Mouse (Mus musculus) stomach, embryonic 15.5 days (tissue): Measurements from ENCODE around the gene Smug1. TPM values are rescaled to one million over a fixed set of nuclear protein-coding genes. Genes with fewer than 3 reads are reported as not detected.

Source experiments
- ATAC-seq: fragments of 200-750 bp; cut with Nextera tagmentation; 2 replicates; pipeline ENCODE4 v1.8.0; 2017; ENCODE audit warnings: low read depth, moderate number of reproducible peaks, moderate TSS enrichment; ENCODE audit not compliant: insufficient read depth, low FRiP score
- H3K27ac ChIP-seq: fragments of 300-500 bp; sonication (generic); 2 replicates; pipeline ENCODE4 v1.5.1; 2015; ENCODE audit warnings: mild to moderate bottlenecking, inconsistent platforms
- H3K27me3 ChIP-seq: fragments of 300-500 bp; sonication (generic); replicated peaks from 2 replicates; pipeline ENCODE4 v1.6.1; 2015; ENCODE audit warnings: inconsistent platforms
- H3K36me3 ChIP-seq: fragments of 300-500 bp; sonication (generic); 2 replicates; pipeline ENCODE4 v1.6.1; 2015; ENCODE audit warnings: inconsistent platforms
- H3K4me1 ChIP-seq: fragments of 300-500 bp; sonication (generic); 2 replicates; pipeline ENCODE4 v1.6.1; 2015; ENCODE audit warnings: inconsistent platforms
- H3K4me2 ChIP-seq: fragments of 300-500 bp; sonication (generic); 2 replicates; pipeline ENCODE4 v1.6.1; 2015; ENCODE audit warnings: mild to moderate bottlenecking, inconsistent platforms
- H3K4me3 ChIP-seq: fragments of 300-500 bp; sonication (generic); replicated peaks from 2 replicates; pipeline ENCODE4 v1.5.1; 2015; ENCODE audit warnings: inconsistent platforms
- H3K9ac ChIP-seq: fragments of 300-500 bp; sonication (generic); 2 replicates; pipeline ENCODE4 v1.6.1; 2015; ENCODE audit warnings: inconsistent platforms
- H3K9me3 ChIP-seq: fragments of 300-500 bp; sonication (generic); 2 replicates; pipeline ENCODE4 v1.6.1; 2016; ENCODE audit warnings: inconsistent platforms
- WGBS: fragments of 180-500 bp; shearing (Covaris S2); methylation state at CpG from one replicate; pipeline ENCODE4 v1.1.7; 2015; 5-methylcytosine and 5-hydroxymethylcytosine counted together
- polyA plus RNA-seq: library from polyadenylated mRNA; unstranded; fragments of >200 nt; fragmentation: Nextera tagmentation; extraction: Ambion mirVana; gene quantifications from 2 replicates; pipeline ENCODE4 v1.2.1, GENCODE M21; 2015

The Smug1 gene
- polyA plus RNA-seq, 1 experiment from 2014 or later, result 18.3 TPM

DNA sequence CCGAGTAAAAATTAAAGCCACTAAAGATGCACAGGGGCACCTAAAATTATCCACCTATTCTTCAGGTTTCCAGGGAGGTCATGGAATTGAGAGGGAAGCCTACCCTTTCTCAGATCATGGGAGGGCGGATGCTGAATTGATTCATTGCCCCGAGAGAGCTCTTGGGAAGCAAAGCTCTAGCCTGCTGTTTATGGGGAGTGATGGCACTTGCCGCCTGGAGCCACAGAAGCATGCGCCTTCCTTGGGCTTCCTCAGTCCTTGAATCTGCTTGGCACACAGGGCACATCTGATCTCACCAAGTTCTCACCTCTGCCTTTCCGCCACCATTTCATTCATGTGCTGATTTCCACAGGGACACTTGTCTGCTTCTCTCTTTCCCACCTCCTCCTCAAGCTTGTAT lies 20.9 kb upstream of the Smug1 start:
- 76% methylated on average over 6 of the region's 6 CpGs for WGBS
- Histone ChIP-seq H3K4me2 (no peak overlapping the region), H3K4me3 (no peak overlapping the region), H3K27ac (no peak overlapping the region), H3K36me3 (peaks cover 2% of the 10 kb centered on the region), H3K27me3 (0 out of 2 replicates have a peak, but pooled peaks cover 9% of the 10 kb centered on the region), H3K4me1 (peaks cover 11% of the 10 kb centered on the region), H3K9ac (no peak overlapping the region), H3K9me3 (no peaks in the 10 kb centered on the region)
- ATAC-seq, result no peak

DNA sequence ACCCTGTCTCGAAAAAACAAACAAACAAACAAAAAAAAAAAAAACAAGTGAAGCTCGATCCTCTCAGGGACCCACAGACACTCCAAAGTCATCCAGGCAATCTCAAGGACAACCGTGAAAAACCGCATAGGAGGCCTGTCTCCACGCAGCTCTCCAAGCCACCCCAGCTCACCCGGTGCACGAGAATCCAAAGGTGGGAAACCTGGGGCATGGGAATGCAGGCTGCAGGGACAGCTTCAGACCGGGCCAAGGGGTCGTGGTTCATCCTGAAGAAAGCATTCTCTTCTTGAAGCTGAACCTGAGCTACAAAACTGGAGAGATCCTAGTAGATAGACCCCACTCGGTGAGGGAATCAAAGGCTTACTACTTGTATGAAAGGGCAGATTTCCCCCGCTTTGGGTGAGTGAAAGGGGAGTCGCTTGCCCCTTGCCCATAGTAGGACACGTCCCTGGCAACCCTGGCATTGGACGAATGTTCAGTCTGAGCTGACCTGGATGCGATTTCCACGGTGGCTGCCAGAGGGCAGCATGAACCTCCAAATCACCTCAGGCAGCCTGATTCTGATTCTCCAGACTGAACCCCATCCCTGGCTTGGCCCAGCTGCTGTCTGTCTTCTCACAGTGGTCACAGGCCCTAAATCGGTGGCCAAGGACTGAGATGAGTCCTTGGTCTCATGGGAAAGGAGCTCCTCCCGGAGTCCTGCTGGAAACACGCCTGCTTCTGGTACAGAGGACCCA lies 18.7 kb upstream of the Smug1 start:
- H3K4me3 ChIP-seq, result no peak overlapping the region
- no peaks in the 10 kb centered on the region for H3K36me3 ChIP-seq
- H3K27me3 ChIP-seq, result 0 out of 2 replicates have a peak, but pooled peaks cover 13% of the 10 kb centered on the region
- 47% methylated on average over 19 of the region's 19 CpGs for WGBS
- ATAC-seq, result no peak
- H3K9me3 ChIP-seq, result no peaks in the 10 kb centered on the region
- no peak overlapping the region for H3K27ac ChIP-seq
- H3K9ac ChIP-seq, result no peak overlapping the region
- no peak overlapping the region for H3K4me2 ChIP-seq
- H3K4me1 ChIP-seq, result peaks cover 13% of the 10 kb centered on the region

DNA sequence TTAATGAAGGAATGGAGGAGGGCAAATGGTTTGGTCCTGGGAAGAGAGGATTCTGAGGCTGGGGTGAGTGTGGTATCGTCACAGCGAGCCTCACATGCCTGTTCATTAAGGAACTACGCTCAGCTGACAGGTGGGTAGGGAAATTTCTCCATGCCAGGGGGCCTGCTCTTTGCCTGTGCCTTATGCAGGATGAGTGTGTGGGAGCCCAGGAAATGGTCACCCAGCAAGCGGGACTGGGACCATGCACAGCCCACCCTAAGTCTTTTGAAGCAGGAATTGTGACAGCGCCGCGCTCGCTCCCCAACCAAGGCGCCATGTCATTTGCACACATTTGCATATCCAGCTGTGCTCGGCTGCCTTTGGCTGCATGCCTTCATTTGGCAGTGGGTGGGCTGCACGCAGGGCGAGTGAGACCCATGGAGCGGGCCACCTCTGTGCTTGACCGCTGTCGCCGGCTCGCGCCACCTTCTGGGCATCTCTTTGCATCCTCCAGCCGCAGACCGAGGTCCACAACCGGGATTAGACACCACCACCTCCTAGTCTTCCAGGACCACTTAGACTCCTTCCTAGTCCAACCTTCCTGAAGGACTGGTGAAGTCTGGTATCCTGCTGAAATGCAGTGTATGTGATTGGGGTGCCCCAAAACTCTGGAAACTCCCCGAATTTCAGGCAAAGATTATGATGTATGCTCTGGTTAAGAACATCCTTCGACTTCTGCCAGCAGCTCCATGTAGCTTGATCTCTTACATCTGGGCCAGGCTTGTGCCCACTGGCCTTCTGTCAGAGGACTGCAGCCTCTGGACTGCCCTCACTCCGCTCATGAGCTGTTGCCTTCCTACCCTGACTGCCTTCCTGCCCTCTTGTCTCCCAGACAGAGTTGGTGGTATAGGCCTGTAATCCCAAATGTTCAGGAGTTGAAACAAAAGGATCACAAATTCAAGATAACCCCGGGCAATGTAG lies 17.0 kb upstream of the Smug1 start:
- Histone ChIP-seq H3K4me1 (peaks cover 13% of the 10 kb centered on the region), H3K9me3 (no peaks in the 10 kb centered on the region), H3K27ac (no peak overlapping the region), H3K36me3 (no peaks in the 10 kb centered on the region), H3K4me3 (0 out of 2 replicates have a peak overlapping the region, but pooled peaks have one; percentile 43), H3K4me2 (peak overlapping the region; percentile 76), H3K9ac (no peak overlapping the region), H3K27me3 (peaks cover 23% of the 10 kb centered on the region)
- WGBS, result 10% methylated on average over 25 of the region's 25 CpGs
- ATAC-seq, result no peak

DNA sequence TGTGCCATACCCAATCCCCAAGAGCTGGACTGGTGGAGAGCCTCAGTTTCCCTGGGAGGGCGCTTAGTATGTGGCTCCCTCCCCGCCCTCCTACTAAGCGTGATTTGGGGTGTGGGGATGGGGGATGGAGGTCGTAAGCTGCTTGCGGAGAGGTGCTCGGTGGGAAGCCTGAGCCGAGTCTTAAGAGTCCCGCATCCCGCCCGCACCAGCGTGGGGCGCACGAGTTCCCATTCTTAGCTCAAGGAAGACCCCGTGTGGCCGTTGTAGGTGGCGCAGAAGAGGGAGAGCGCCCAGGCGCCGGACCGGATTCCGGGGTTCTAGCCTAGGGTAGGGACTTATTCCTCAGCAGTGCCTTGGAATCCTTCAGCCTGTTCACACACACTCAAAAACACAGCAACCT lies 16.2 kb upstream of the Smug1 start:
- Histone ChIP-seq H3K9me3 (no peaks in the 10 kb centered on the region), H3K4me3 (peak overlapping the region; percentile 43), H3K4me1 (peaks cover 13% of the 10 kb centered on the region), H3K4me2 (peak overlapping the region; percentile 76), H3K27me3 (peaks cover 26% of the 10 kb centered on the region), H3K27ac (no peak overlapping the region), H3K36me3 (no peaks in the 10 kb centered on the region), H3K9ac (peak overlapping the region; percentile 14; the same call in 1 of the 2 replicates)
- WGBS, result 1% methylated on average over 21 of the region's 21 CpGs
- ATAC-seq, result 0 out of 2 replicates have a peak, but pooled peaks have one; percentile 32

DNA sequence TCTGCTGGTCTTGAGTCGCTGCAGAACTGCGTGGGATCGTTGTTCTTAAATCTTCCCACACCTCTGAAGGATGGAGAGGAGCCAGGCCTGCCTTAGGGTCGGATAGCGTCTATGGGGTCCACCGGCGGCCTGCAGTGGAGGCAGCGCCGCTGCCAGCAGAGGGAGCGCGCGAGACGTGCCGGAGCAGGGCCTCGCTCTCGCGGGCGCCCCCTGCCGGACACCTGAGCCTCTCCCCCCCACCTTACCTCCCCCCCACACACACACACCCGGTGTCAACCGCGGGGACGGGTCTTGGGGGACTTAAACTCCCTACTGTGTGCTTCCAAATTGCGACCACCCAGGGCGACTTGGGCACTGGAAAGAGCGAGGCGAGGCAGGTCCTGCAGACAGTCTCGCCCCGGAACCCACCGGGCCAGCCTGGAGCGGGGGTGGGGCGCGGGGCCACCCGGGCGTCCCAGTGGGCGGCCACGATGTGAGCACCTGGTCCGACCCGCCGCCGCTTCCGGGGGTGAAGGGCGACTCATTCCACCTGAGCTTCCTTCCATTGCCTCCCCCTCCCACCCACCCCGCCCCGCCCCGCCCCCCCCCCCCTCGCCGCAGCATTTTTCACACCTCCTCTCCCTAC lies 15.4 kb upstream of the Smug1 start:
- H3K9me3 ChIP-seq, result no peaks in the 10 kb centered on the region
- peak; percentile 25 for ATAC-seq
- H3K4me3 ChIP-seq, result peak overlapping the region; percentile 43
- no peak overlapping the region for H3K27ac ChIP-seq
- no peak overlapping the region for H3K9ac ChIP-seq
- H3K36me3 ChIP-seq, result no peaks in the 10 kb centered on the region
- peaks cover 19% of the 10 kb centered on the region for H3K4me1 ChIP-seq
- H3K27me3 ChIP-seq, result peaks cover 29% of the 10 kb centered on the region
- WGBS, result under 1% methylated on average over 43 of the region's 48 CpGs
- H3K4me2 ChIP-seq, result peak overlapping the region; percentile 76

DNA sequence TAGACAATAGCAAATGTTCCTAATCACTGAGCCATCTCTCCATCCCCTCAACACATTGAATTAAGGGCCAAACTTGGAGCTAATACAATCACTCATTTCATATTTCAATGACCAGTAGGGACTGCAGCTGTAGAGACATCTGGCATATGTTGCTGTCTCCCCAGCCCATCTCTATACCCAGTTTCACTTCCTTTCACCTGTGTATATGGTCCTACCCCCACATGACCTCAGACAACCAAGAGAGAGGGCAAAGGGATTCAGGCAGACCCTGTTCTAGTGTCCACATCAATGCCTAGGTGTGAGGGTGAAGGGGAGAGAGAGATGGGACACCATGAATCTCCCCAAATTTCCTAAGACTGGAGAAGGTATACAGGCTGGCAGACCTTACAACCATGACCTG lies 13.5 kb upstream of the Smug1 start:
- H3K27me3 ChIP-seq, result peaks cover 47% of the 10 kb centered on the region
- ATAC-seq, result no peak

DNA sequence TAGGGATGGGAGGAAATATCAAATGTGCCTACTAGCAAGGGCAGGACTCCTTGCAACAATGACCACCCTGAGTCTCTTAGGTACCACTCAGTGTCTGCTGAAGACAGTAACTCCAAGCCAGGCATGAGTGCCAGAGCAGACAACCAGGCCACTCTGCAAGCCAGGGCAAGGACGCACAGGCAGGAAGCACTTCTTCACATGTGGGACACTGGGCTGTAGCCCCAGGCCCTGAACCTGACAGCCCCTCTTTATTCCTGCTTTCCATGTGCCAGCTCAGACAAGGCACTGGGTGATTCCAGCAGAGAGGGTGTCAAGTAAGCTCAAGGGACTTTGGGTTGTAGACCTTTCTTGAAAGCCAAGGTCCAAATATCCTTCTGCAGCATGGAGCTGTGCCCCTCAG lies 11.9 kb upstream of the Smug1 start:
- H3K4me2 ChIP-seq, result no peak overlapping the region
- 78% methylated on average over 1 of the region's 1 CpGs for WGBS
- H3K4me3 ChIP-seq, result no peak overlapping the region
- ATAC-seq, result no peak
- no peaks in the 10 kb centered on the region for H3K9me3 ChIP-seq
- H3K27me3 ChIP-seq, result peaks cover 57% of the 10 kb centered on the region
- H3K9ac ChIP-seq, result no peak overlapping the region
- no peaks in the 10 kb centered on the region for H3K36me3 ChIP-seq
- H3K4me1 ChIP-seq, result peaks cover 20% of the 10 kb centered on the region
- H3K27ac ChIP-seq, result no peak overlapping the region

More for the DNA sequence above, 13.5 kb upstream of the Smug1 start:
- Histone ChIP-seq H3K27ac (no peak overlapping the region), H3K4me2 (no peak overlapping the region), H3K9me3 (no peaks in the 10 kb centered on the region), H3K4me1 (peaks cover 21% of the 10 kb centered on the region), H3K4me3 (no peak overlapping the region), H3K9ac (no peak overlapping the region), H3K36me3 (no peaks in the 10 kb centered on the region)

DNA sequence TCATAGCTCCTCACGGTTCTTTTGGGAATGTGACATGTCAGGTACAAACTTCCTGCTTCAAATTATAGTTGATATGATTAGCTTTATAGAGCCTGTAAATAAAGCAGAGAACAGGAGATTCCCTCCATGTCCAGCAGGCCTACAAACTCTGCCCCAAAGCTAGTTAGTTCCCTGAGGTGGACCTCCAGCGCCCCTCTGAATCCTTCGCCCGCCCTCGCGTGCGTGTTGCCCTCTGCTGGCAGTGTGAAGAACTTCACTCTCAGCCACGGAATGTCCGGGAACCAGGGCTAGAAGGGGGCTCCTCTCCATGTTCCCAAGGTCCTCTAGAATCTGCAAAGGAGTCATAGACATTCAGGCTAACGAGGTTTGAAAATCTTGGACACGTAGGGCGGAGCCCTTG lies 11.2 kb upstream of the Smug1 start:
- no peak overlapping the region for H3K27ac ChIP-seq
- no peak overlapping the region for H3K9ac ChIP-seq
- peaks cover 14% of the 10 kb centered on the region for H3K4me1 ChIP-seq
- no peak overlapping the region for H3K4me3 ChIP-seq
- no peak for ATAC-seq
- 15% methylated on average over 12 of the region's 12 CpGs for WGBS
- no peak overlapping the region for H3K4me2 ChIP-seq
- no peaks in the 10 kb centered on the region for H3K9me3 ChIP-seq
- H3K27me3 ChIP-seq, result peaks cover 59% of the 10 kb centered on the region
- H3K36me3 ChIP-seq, result no peaks in the 10 kb centered on the region

DNA sequence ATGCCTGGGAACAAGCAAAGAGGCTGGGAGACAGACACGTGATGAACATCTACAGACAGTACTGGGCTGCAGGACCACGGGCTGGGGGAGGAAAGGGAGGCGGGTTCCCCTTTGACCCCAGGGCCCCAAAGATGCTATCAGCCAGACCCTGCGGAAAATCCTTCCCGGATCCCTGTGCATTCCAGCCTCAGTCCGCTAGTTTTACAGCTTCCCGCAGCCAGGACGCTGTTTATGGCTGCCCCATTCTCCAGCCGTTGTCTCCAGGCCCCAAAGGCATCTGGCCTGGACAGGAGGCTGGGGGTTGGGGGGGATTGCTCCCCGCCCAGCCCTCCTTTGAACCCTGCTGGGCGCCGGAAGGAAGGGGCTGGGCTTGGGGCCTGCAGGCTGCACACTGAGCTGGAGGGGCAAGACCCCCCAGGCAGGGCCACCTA lies 10.7 kb upstream of the Smug1 start:
- no peak for ATAC-seq
- peak overlapping the region; percentile 38 for H3K4me2 ChIP-seq
- H3K27ac ChIP-seq, result no peak overlapping the region
- WGBS, result 9% methylated on average over 12 of the region's 12 CpGs
- no peak overlapping the region for H3K4me3 ChIP-seq
- H3K36me3 ChIP-seq, result no peaks in the 10 kb centered on the region
- H3K9me3 ChIP-seq, result no peaks in the 10 kb centered on the region
- peaks cover 8% of the 10 kb centered on the region; the same call in 1 of the 2 replicates for H3K4me1 ChIP-seq
- peaks cover 60% of the 10 kb centered on the region for H3K27me3 ChIP-seq
- H3K9ac ChIP-seq, result no peak overlapping the region

DNA sequence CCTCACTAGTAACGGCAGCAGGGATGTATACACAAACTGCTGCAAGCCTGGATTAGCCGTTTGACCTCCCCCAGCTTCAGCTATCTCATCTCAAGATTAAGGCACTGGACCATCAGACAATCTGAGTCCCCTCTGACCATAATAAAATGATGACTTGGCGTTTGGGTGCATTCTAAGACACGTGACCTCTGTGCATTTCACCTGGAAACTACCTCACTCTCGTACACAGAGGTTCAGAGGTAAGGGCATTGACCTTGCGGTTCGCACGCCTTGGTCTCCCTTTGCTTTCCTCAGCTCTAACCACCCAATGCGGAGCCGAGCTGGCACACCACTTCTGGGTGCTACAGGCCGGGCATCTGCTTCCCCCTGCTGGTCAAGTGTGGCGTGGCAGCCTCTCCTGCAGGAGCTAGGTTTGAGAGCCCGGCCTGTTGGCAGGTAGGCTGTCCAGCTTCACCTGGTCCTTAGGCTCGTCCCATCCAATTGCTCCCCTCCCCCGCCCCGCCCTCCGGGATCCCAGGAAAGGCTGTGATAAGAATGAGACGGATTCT lies 10.1 kb upstream of the Smug1 start:
- H3K9ac ChIP-seq, result no peak overlapping the region
- peak; percentile 70; the same call in 1 of the 2 replicates for ATAC-seq
- H3K27me3 ChIP-seq, result peaks cover 66% of the 10 kb centered on the region
- H3K36me3 ChIP-seq, result no peaks in the 10 kb centered on the region
- WGBS, result 2% methylated on average over 18 of the region's 18 CpGs
- H3K4me1 ChIP-seq, result peaks cover 8% of the 10 kb centered on the region; the same call in 1 of the 2 replicates
- no peak overlapping the region for H3K27ac ChIP-seq
- peak overlapping the region; percentile 38 for H3K4me2 ChIP-seq
- H3K4me3 ChIP-seq, result no peak overlapping the region
- H3K9me3 ChIP-seq, result no peaks in the 10 kb centered on the region

DNA sequence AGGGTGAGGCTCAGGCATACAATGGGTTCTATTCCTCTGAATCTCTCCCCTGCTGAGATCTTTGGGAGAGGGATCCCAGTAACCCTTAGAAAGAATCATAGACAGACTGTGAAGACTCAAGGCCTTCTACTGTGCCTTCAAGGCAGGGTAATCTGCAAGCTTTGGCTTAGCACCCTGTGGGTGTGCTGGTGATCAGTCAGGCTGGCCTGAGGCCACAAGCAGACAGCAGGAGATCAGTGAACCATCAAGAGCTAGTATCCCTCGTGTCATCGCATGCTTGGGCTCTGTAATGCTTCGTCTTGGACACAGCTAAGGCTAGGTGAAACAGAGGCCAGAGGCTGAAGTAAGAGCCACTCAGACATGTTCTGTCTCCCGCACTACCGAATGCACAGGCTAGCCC lies 6.4 kb upstream of the Smug1 start:
- no peak overlapping the region for H3K4me2 ChIP-seq
- no peak overlapping the region for H3K4me3 ChIP-seq
- WGBS, result 82% methylated on average over 5 of the region's 5 CpGs
- H3K4me1 ChIP-seq, result peaks cover 35% of the 10 kb centered on the region
- H3K27ac ChIP-seq, result no peak overlapping the region
- peaks cover 81% of the 10 kb centered on the region for H3K27me3 ChIP-seq
- H3K9ac ChIP-seq, result no peak overlapping the region
- H3K9me3 ChIP-seq, result no peaks in the 10 kb centered on the region
- no peak for ATAC-seq
- no peaks in the 10 kb centered on the region for H3K36me3 ChIP-seq
